In genomic region chr12:5222439-5223202, GRCm38 (mm10) we compare ENCODE assay signal across 17 mouse cellular contexts.
"Had no signal": no experiment of that assay in that cellular context is flagged by ENCODE, and none has a peak within 500 bp of the region (broad histone marks: within the 10 kb centered on the region; RNA-seq: fewer than 3 reads in every experiment).

No protein-coding gene starts in this region.

- H3K9me3 ChIP-seq: neural tube, embryonic 12.5 days; neural tube, embryonic 13.5 days; neural tube, embryonic 15.5 days; stomach, embryonic 15.5 days had no signal

- H3K4me3 ChIP-seq: neural tube, embryonic 12.5 days; neural tube, embryonic 13.5 days; neural tube, embryonic 15.5 days; stomach, embryonic 15.5 days had no signal

- H3K9ac ChIP-seq: neural tube, embryonic 12.5 days; neural tube, embryonic 13.5 days; neural tube, embryonic 15.5 days; stomach, embryonic 15.5 days had no signal

- H3K27me3 ChIP-seq: neural tube, embryonic 12.5 days; neural tube, embryonic 13.5 days; neural tube, embryonic 15.5 days; stomach, embryonic 15.5 days had no signal

- H3K4me2 ChIP-seq: neural tube, embryonic 12.5 days; neural tube, embryonic 13.5 days; neural tube, embryonic 15.5 days; stomach, embryonic 15.5 days had no signal

- DNase-seq: retina, postnatal 1 day; right cerebral cortex, adult 18-20 months; right cerebral cortex, postnatal 14 days; right cerebral cortex, postnatal 25 days; right cerebral cortex, postnatal 4 days; spleen, adult 18-20 months; thymus, adult 18-20 months; thymus, adult 2 months; thymus, postnatal 14 days; thymus, postnatal 25 days; thymus, postnatal 36 days; thymus, postnatal 4 days had no signal

- H3K36me3 ChIP-seq: neural tube, embryonic 12.5 days; neural tube, embryonic 13.5 days; neural tube, embryonic 15.5 days; stomach, embryonic 15.5 days had no signal

- H3K27ac ChIP-seq: neural tube, embryonic 12.5 days; neural tube, embryonic 13.5 days; stomach, embryonic 15.5 days; stomach, postnatal 0 days had no signal
